Comparison of ENCODE assay signal across 8 mouse cellular contexts in genomic region chr17:25184961-25185360, GRCm38 (mm10). TPM values are rescaled to one million over a fixed set of nuclear protein-coding genes. Genes with fewer than 3 reads are reported as not detected.
DNase-seq lines count a peak whose midpoint lies in the region; ATAC-seq and TF ChIP-seq lines count a peak whose summit lies in the region.

No protein-coding gene starts in this region.

- ATAC-seq in heart, embryonic 15.5 days (replicated peaks; ENCODE audit: insufficient number of reproducible peaks, insufficient read depth, low FRiP score, low read depth), result no peak
- no peak; the same call in 1 of the 2 replicates for ATAC-seq in forebrain, postnatal 0 days
- peak; percentile 10 for ATAC-seq in megakaryocyte-erythroid progenitor cell, adult 5-6 weeks (replicated peaks; ENCODE audit: low FRiP score, low TSS enrichment, poor library complexity, severe bottlenecking)

- H3K4me1 ChIP-seq in heart, embryonic 15.5 days (replicated peaks), result peaks cover 26% of the 10 kb centered on the region
- peaks cover 10% of the 10 kb centered on the region for H3K4me1 ChIP-seq in forebrain, postnatal 0 days (ENCODE audit: insufficient read depth)

- peak overlapping the region; percentile 83 for H3K9ac ChIP-seq in heart, embryonic 15.5 days
- H3K9ac ChIP-seq in forebrain, postnatal 0 days, result peak overlapping the region; percentile 85

- H3K4me3 ChIP-seq in heart, embryonic 15.5 days, result peak overlapping the region; percentile 79
- H3K4me3 ChIP-seq in forebrain, postnatal 0 days (ENCODE audit: low read depth, low read length), result peak overlapping the region; percentile 85

- peaks cover 4% of the 10 kb centered on the region; the same call in 1 of the 2 replicates for H3K27me3 ChIP-seq in heart, embryonic 15.5 days
- no peaks in the 10 kb centered on the region for H3K27me3 ChIP-seq in forebrain, postnatal 0 days (ENCODE audit: insufficient read depth, low read length)

- 6% methylated on average over 17 of the region's 17 CpGs for WGBS in heart, embryonic 15.5 days
- WGBS in forebrain, postnatal 0 days, result 8% methylated on average over 17 of the region's 17 CpGs

- no peak for TF ChIP-seq CTCF in forebrain, postnatal 0 days (IDR thresholded peaks at IDR 0.05; ENCODE audit: low read depth)

- peak overlapping the region; percentile 98 for H3K4me2 ChIP-seq in heart, embryonic 15.5 days
- H3K4me2 ChIP-seq in forebrain, postnatal 0 days (ENCODE audit: low read depth), result peak overlapping the region; percentile 91

- DNase-seq in heart, adult 11 months, result no peak
- peak; percentile 41 for DNase-seq in MEL-GATA-1-ER (ENCODE audit: extremely low read depth, low read depth)
- no peak for DNase-seq in forebrain, postnatal 0 days
- DNase-seq in left cerebral cortex, adult 8-10 months (ENCODE audit: low spot score in 2 of 2), result no peak
- DNase-seq in left cerebral cortex, adult 9 months (ENCODE audit: low spot score in 2 of 2), result no peak
- DNase-seq in right cerebral cortex, adult 18-20 months, result no peak

- H3K27ac ChIP-seq in heart, embryonic 15.5 days, result peak overlapping the region; percentile 90
- H3K27ac ChIP-seq in forebrain, postnatal 0 days (ENCODE audit: low read depth, low read length), result peak overlapping the region; percentile 57; the same call in 1 of the 2 replicates

- H3K36me3 ChIP-seq in heart, embryonic 15.5 days, result no peaks in the 10 kb centered on the region
- no peaks in the 10 kb centered on the region for H3K36me3 ChIP-seq in forebrain, postnatal 0 days (ENCODE audit: insufficient read depth)

- no peaks in the 10 kb centered on the region for H3K9me3 ChIP-seq in heart, embryonic 15.5 days (replicated peaks)
- H3K9me3 ChIP-seq in forebrain, postnatal 0 days (ENCODE audit: low read length), result no peaks in the 10 kb centered on the region

RNA-seq across cellular contexts. Expression of gene BC003965, which starts 0.6 kb away (rescaled TPM):
- polyA plus RNA-seq in heart, embryonic 15.5 days (2015; fragmentation: Nextera tagmentation; extraction: Ambion mirVana), result 23.7 and 24.4 TPM in 2 replicates
- 23.7 and 24.2 TPM in 2 replicates for total RNA-seq in forebrain, postnatal 0 days (2014; rRNA removed)
- 30.8 and 32.8 TPM in 2 replicates for polyA plus RNA-seq in forebrain, postnatal 0 days (2015; fragmentation: Nextera tagmentation; extraction: Ambion mirVana)
- 25.4 and 34.8 TPM in 2 replicates for total RNA-seq in megakaryocyte-erythroid progenitor cell, adult 5-6 weeks (2014; fragmentation: Nextera tagmentation)
- 16.3 and 18.3 TPM in 2 replicates for total RNA-seq in megakaryocyte-erythroid progenitor cell, adult 5-6 weeks (2017)
- 10 to 100 TPM; 17.7 to 19.9 (median 19.6) TPM for total RNA-seq in left cerebral cortex, adult 8-10 months (2022)

RNA-seq across cellular contexts. Expression of gene Unkl, which starts 3.2 kb away (rescaled TPM):
- polyA plus RNA-seq in heart, embryonic 15.5 days (2015; fragmentation: Nextera tagmentation; extraction: Ambion mirVana), result 4.6 and 5.3 TPM in 2 replicates
- 21.6 and 22.8 TPM in 2 replicates for total RNA-seq in forebrain, postnatal 0 days (2014; rRNA removed)
- polyA plus RNA-seq in forebrain, postnatal 0 days (2015; fragmentation: Nextera tagmentation; extraction: Ambion mirVana), result 7.6 and 11.6 TPM in 2 replicates
- 11.5 and 20.5 TPM in 2 replicates for total RNA-seq in megakaryocyte-erythroid progenitor cell, adult 5-6 weeks (2014; fragmentation: Nextera tagmentation)
- 9.8 and 14.2 TPM in 2 replicates for total RNA-seq in megakaryocyte-erythroid progenitor cell, adult 5-6 weeks (2017)
- 10 to 100 TPM; 37.0 to 40.0 (median 37.8) TPM for total RNA-seq in left cerebral cortex, adult 8-10 months (2022)

RNA-seq across cellular contexts. Expression of gene Gm38655, which starts 9.7 kb away (rescaled TPM):
- polyA plus RNA-seq in heart, embryonic 15.5 days (2015; fragmentation: Nextera tagmentation; extraction: Ambion mirVana), result 0.33 and 0.77 TPM in 2 replicates
- total RNA-seq in forebrain, postnatal 0 days (2014; rRNA removed), result not detected in 2 replicates
- not detected in 2 replicates for polyA plus RNA-seq in forebrain, postnatal 0 days (2015; fragmentation: Nextera tagmentation; extraction: Ambion mirVana)
- total RNA-seq in megakaryocyte-erythroid progenitor cell, adult 5-6 weeks (2014; fragmentation: Nextera tagmentation), result not detected in 2 replicates
- total RNA-seq in megakaryocyte-erythroid progenitor cell, adult 5-6 weeks (2017), result not detected in 2 replicates
- under 1 TPM in 1 of 4 experiments, not detected in 3; 0.42 TPM for total RNA-seq in left cerebral cortex, adult 8-10 months (2022)

RNA-seq across cellular contexts. Expression of gene Ccdc154, which starts 22.7 kb away (rescaled TPM):
- 0.05 TPM in 1 of 2 replicates, not detected in the other for polyA plus RNA-seq in heart, embryonic 15.5 days (2015; fragmentation: Nextera tagmentation; extraction: Ambion mirVana)
- 0.05 TPM in 1 of 2 replicates, not detected in the other for total RNA-seq in forebrain, postnatal 0 days (2014; rRNA removed)
- polyA plus RNA-seq in forebrain, postnatal 0 days (2015; fragmentation: Nextera tagmentation; extraction: Ambion mirVana), result not detected in 2 replicates
- 0.33 TPM in 1 of 2 replicates, not detected in the other for total RNA-seq in megakaryocyte-erythroid progenitor cell, adult 5-6 weeks (2014; fragmentation: Nextera tagmentation)
- total RNA-seq in megakaryocyte-erythroid progenitor cell, adult 5-6 weeks (2017), result not detected in 2 replicates
- total RNA-seq in left cerebral cortex, adult 8-10 months (2022), result not detected

RNA-seq across cellular contexts. Expression of gene Clcn7, which starts 51.8 kb away (rescaled TPM):
- 14.8 and 18.3 TPM in 2 replicates for polyA plus RNA-seq in heart, embryonic 15.5 days (2015; fragmentation: Nextera tagmentation; extraction: Ambion mirVana)
- 29.2 and 33.1 TPM in 2 replicates for total RNA-seq in forebrain, postnatal 0 days (2014; rRNA removed)
- 14.8 and 19.0 TPM in 2 replicates for polyA plus RNA-seq in forebrain, postnatal 0 days (2015; fragmentation: Nextera tagmentation; extraction: Ambion mirVana)
- total RNA-seq in megakaryocyte-erythroid progenitor cell, adult 5-6 weeks (2014; fragmentation: Nextera tagmentation), result 17.6 and 18.7 TPM in 2 replicates
- 5.9 and 10.9 TPM in 2 replicates for total RNA-seq in megakaryocyte-erythroid progenitor cell, adult 5-6 weeks (2017)
- 10 to 100 TPM; 50.0 to 54.5 (median 51.1) TPM for total RNA-seq in left cerebral cortex, adult 8-10 months (2022)
